Mouse (Mus musculus): ENCODE measurements around the gene A430033K04Rik. TPM values are rescaled to one million over a fixed set of nuclear protein-coding genes. Genes with fewer than 3 reads are reported as not detected.

A430033K04Rik gene
- total and polyA plus RNA-seq, 3 experiments, result 2.1 to 2.6 TPM; not detected in 1

DNA sequence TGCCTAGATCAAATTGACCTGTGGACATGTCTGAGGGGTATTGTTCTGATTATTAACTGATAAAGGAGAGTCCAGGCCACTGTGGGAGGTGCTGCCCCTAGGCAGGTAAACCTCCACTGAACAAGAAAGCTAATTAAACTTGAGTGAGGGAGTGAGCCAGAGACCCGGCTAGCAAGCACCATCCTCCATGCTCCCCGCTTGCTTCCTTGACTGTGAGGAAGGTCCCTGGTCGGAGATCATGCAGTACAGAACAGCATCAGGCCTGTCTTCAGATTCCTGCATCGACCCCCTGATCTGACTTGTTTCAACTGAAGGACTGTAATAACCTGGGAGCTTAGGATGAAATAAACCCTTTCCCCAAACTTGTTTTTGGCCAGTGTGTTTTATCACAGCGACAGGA is 66.6 kb downstream of the A430033K04Rik start:
- TF ChIP-seq USF1 (IDR thresholded peaks at IDR 0.05; ENCODE audit: low read depth, low read length) (no peak), MYB (IDR thresholded peaks at IDR 0.05; ENCODE audit: low read depth, low read length) (no peak), UBTF (IDR thresholded peaks at IDR 0.05; ENCODE audit: borderline replicate concordance, insufficient read depth, low read depth, low read length) (no peak), TCF12 (IDR thresholded peaks at IDR 0.05; ENCODE audit: low read depth, low read length) (no peak), CHD2 (IDR thresholded peaks at IDR 0.05; ENCODE audit: low read length) (no peak), MAZ (IDR thresholded peaks at IDR 0.05; ENCODE audit: low read depth, low read length) (no peak), GABPA (IDR thresholded peaks at IDR 0.05; ENCODE audit: low read depth, low read length) (no peak), HCFC1 (IDR thresholded peaks at IDR 0.05; ENCODE audit: low read depth, low read length) (no peak), POLR2A (IDR thresholded peaks at IDR 0.05; ENCODE audit: control insufficient read depth in 1 of 2, insufficient read depth in 1 of 2, low read depth in 1 of 2, low read length in 2 of 2, poor library complexity in 1 of 2) (no peak), MAX (IDR thresholded peaks at IDR 0.05; ENCODE audit: low read length) (no peak), TBP (IDR thresholded peaks at IDR 0.05; ENCODE audit: low read depth, low read length) (no peak), ZKSCAN1 (IDR thresholded peaks at IDR 0.05; ENCODE audit: low read depth, low read length) (no peak), BHLHE40 (IDR thresholded peaks at IDR 0.05; ENCODE audit: borderline replicate concordance, low read depth, low read length) (no peak), MYC (IDR thresholded peaks at IDR 0.05; ENCODE audit: low read depth, low read length) (no peak), RCOR1 (IDR thresholded peaks at IDR 0.05; ENCODE audit: low read depth, low read length) (no peak), KAT2A (conservative IDR thresholded peaks at IDR 0.05; ENCODE audit: low read depth, low read length) (no peak), MAFK (IDR thresholded peaks at IDR 0.05; ENCODE audit: borderline replicate concordance, low read depth, low read length) (no peak), E2F4 (IDR thresholded peaks at IDR 0.05; ENCODE audit: borderline replicate concordance, low read depth, low read length) (no peak), ZC3H11A (IDR thresholded peaks at IDR 0.05; ENCODE audit: low read depth, low read length) (no peak), ELF1 (IDR thresholded peaks at IDR 0.05; ENCODE audit: low read depth, low read length) (no peak)
- H3K4me3 ChIP-seq (ENCODE audit: control insufficient read depth in 1 of 2, insufficient read depth in 1 of 2, low read depth in 2 of 2, low read length in 2 of 2), result no peak overlapping the region
- H3K79me2 ChIP-seq (ENCODE audit: control insufficient read depth, insufficient read depth, low read length, poor library complexity), result no peaks in the 10 kb centered on the region
- H3K9me3 ChIP-seq (replicated peaks; ENCODE audit: insufficient read depth, low read length), result no peaks in the 10 kb centered on the region
- no peaks in the 10 kb centered on the region for H3K36me3 ChIP-seq (ENCODE audit: control insufficient read depth in 1 of 2, insufficient read depth in 2 of 2, low read length in 2 of 2)
- no peak overlapping the region for H3K27ac ChIP-seq (ENCODE audit: control insufficient read depth, low read depth, low read length)
- DNase-seq (ENCODE audit: low read depth, low spot score), result no peak
- H3K27me3 ChIP-seq (ENCODE audit: control insufficient read depth in 1 of 2, insufficient read depth in 2 of 2, low read length in 2 of 2), result no peaks in the 10 kb centered on the region
- H3K4me1 ChIP-seq (ENCODE audit: control insufficient read depth in 1 of 2, insufficient read depth in 2 of 2, low read length in 2 of 2), result peaks cover 2 to 3% of the 10 kb centered on the region in 2 experiments; a peak in 3 of 4 replicates
- H3K9ac ChIP-seq (ENCODE audit: control insufficient read depth, low read depth, low read length, poor library complexity, severe bottlenecking), result no peak overlapping the region

DNA sequence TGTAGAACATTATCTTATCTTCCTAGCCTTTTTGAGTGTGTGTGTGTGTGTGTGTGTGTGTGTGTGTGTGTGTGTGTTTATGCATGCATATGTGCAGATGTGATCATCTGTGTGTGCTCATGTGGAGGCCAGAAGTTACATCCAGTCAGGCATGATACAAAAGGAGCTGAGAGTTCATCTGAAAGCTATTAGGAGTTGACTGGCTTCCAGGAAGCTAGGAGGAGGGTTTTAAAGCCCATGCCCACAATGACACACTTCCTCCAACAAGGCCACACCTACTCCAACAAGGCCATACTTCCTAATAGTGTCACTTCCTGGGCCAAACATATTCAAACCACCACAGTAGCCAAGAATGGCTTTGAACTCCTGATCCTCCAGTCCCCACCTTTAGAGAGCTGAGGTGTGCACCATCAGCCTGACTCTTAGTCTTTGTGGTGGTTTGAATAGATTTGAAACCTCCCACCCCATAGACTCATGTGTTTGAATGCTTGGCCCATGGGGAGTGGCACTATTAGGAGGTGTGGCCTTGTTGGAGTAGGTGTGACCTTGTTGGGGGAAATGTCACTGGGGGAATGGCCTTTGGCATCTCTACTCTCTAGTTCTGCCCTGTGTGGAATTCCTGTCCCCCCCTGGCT is 70.4 kb downstream of the A430033K04Rik start:
- no peaks in the 10 kb centered on the region for H3K27me3 ChIP-seq (ENCODE audit: control insufficient read depth in 1 of 2, insufficient read depth in 2 of 2, low read length in 2 of 2)
- no peaks in the 10 kb centered on the region for H3K79me2 ChIP-seq (ENCODE audit: control insufficient read depth, insufficient read depth, low read length, poor library complexity)
- H3K4me1 ChIP-seq (ENCODE audit: control insufficient read depth in 1 of 2, insufficient read depth in 2 of 2, low read length in 2 of 2), result peaks cover 8 to 10% of the 10 kb centered on the region in 2 experiments
- DNase-seq (ENCODE audit: low read depth, low spot score), result no peak
- no peak overlapping the region for H3K4me3 ChIP-seq (ENCODE audit: control insufficient read depth in 1 of 2, insufficient read depth in 1 of 2, low read depth in 2 of 2, low read length in 2 of 2)
- no peak for TF ChIP-seq MYB (IDR thresholded peaks at IDR 0.05; ENCODE audit: low read depth, low read length)
- TF ChIP-seq ZC3H11A (IDR thresholded peaks at IDR 0.05; ENCODE audit: low read depth, low read length), result no peak
- no peak for TF ChIP-seq POLR2AphosphoS5 (IDR thresholded peaks at IDR 0.05; ENCODE audit: borderline replicate concordance, low read depth, low read length)
- no peak for TF ChIP-seq POLR2AphosphoS2 (IDR thresholded peaks at IDR 0.05; ENCODE audit: low read length)
- TF ChIP-seq SIN3A (IDR thresholded peaks at IDR 0.05; ENCODE audit: low read length), result no peak
- no peak for TF ChIP-seq CHD1 (IDR thresholded peaks at IDR 0.05; ENCODE audit: low read depth, low read length)
- no peak for TF ChIP-seq HCFC1 (IDR thresholded peaks at IDR 0.05; ENCODE audit: low read depth, low read length)
- TF ChIP-seq MEF2A (IDR thresholded peaks at IDR 0.05; ENCODE audit: extremely low read depth, insufficient replicate concordance, low read depth, low read length, poor library complexity, severe bottlenecking), result no peak
- TF ChIP-seq GATA1 (IDR thresholded peaks at IDR 0.05; ENCODE audit: low read depth, low read length), result no peak
- no peak for TF ChIP-seq ETS1 (IDR thresholded peaks at IDR 0.05; ENCODE audit: low read depth, low read length)
- TF ChIP-seq ZMIZ1 (IDR thresholded peaks at IDR 0.05; ENCODE audit: low read depth, low read length), result no peak
- TF ChIP-seq USF1 (IDR thresholded peaks at IDR 0.05; ENCODE audit: low read depth, low read length), result no peak
- no peak for TF ChIP-seq ZKSCAN1 (IDR thresholded peaks at IDR 0.05; ENCODE audit: low read depth, low read length)
- no peak for TF ChIP-seq JUND (IDR thresholded peaks at IDR 0.05; ENCODE audit: low read depth, low read length)
- no peak for TF ChIP-seq ELF1 (IDR thresholded peaks at IDR 0.05; ENCODE audit: low read depth, low read length)
- TF ChIP-seq MAX (IDR thresholded peaks at IDR 0.05; ENCODE audit: low read length), result no peak
- no peaks in the 10 kb centered on the region for H3K9me3 ChIP-seq (replicated peaks; ENCODE audit: insufficient read depth, low read length)
- H3K27ac ChIP-seq (ENCODE audit: control insufficient read depth, low read depth, low read length), result no peak overlapping the region
- no peak overlapping the region for H3K9ac ChIP-seq (ENCODE audit: control insufficient read depth, low read depth, low read length, poor library complexity, severe bottlenecking)
- H3K36me3 ChIP-seq (ENCODE audit: control insufficient read depth in 1 of 2, insufficient read depth in 2 of 2, low read length in 2 of 2), result peaks cover 0 to 5% of the 10 kb centered on the region in 2 experiments; a peak in 1 of 4 replicates

All from MEL (cell line).